Mouse (Mus musculus): ENCODE results near the gene Meltf. TPM values are rescaled to one million over a fixed set of nuclear protein-coding genes. Genes with fewer than 3 reads are reported as not detected.

The Meltf gene
- polyA plus RNA-seq, 1 experiment from 2014 or later = 0.40 TPM

- H3K4me3 ChIP-seq (replicated peaks) = no peak overlapping the region
- no peak overlapping the region for H3K9ac ChIP-seq
- H3K36me3 ChIP-seq = no peaks in the 10 kb centered on the region
- peak overlapping the region; percentile 70 for H3K27ac ChIP-seq
- H3K4me1 ChIP-seq = peaks cover 13% of the 10 kb centered on the region; the same call in 1 of the 2 replicates
- no peaks in the 10 kb centered on the region for H3K27me3 ChIP-seq
- no peak overlapping the region for H3K4me2 ChIP-seq
- no peak for ATAC-seq (replicated peaks; ENCODE audit: low FRiP score)
- WGBS = 80% methylated on average over 6 of the region's 6 CpGs
- no peaks in the 10 kb centered on the region for H3K9me3 ChIP-seq (replicated peaks)
These were observed 47.5 kb downstream of the Meltf start for GRCm38 (mm10) chr16:31926091-31926490.

DNA sequence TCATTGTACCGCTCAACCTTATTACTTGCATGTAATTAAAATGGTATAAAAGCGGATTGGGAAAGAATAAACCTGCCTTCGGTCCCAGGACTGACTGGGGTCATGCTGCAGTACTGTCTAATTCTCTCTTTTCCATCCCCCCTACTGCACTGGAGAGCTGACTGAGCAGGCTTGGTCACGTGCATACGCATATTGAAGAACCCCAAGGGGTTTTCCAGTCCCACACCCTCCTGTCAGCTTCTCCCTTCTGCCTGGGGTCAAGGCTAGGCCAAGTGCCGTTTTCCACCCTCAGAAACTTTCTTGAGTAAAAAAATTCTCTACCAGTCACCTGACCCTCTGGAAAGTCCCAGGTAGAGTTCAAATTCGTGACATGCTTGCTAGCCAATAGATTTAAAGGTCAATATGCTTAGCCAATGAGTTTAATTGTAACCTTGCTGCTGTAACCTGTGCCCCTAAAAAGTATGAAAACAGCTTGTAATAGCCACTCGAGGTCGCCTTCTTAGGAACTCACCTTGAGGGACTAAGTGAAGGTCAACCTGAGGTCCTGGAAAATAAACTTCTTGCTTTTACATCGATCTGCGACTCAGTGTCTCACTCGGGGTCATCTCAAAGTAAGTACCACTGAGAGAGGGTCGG lies 48.1 kb downstream of the Meltf start:
- Histone ChIP-seq H3K4me2 (no peak overlapping the region), H3K9ac (no peak overlapping the region), H3K27ac (peak overlapping the region; percentile 70), H3K4me1 (peaks cover 15% of the 10 kb centered on the region), H3K27me3 (no peaks in the 10 kb centered on the region; the same call in 1 of the 2 replicates), H3K4me3 (replicated peaks) (no peak overlapping the region), H3K36me3 (no peaks in the 10 kb centered on the region), H3K9me3 (replicated peaks) (no peaks in the 10 kb centered on the region)
- no peak; the same call in 1 of the 2 replicates for ATAC-seq (replicated peaks; ENCODE audit: low FRiP score)
- WGBS = 79% methylated on average over 13 of the region's 13 CpGs

DNA sequence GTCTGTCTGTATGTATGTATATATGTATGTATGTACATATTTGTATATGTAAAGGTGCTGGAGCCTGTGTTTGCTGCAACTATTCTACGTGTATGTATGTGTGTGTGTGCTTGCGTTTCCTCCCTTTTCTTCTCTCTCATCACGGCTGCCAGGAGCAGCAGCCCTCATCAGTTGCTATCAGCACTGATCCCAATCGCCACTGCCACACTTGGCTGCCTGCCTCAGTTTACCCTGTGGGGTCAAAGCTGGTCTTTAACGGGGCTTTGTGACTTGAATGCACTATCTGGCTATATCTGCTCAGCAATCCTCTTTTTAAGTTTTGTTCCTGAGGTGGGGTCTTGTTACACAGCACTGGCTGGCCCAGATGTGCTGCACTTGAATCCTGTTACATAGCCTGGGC lies 48.8 kb downstream of the Meltf start:
- WGBS = 85% methylated on average over 5 of the region's 5 CpGs
- H3K36me3 ChIP-seq = no peaks in the 10 kb centered on the region
- H3K9ac ChIP-seq = no peak overlapping the region
- peaks cover 15% of the 10 kb centered on the region for H3K4me1 ChIP-seq
- H3K27ac ChIP-seq = no peak overlapping the region
- peaks cover 4% of the 10 kb centered on the region; the same call in 1 of the 2 replicates for H3K27me3 ChIP-seq
- H3K4me3 ChIP-seq (replicated peaks) = no peak overlapping the region
- H3K9me3 ChIP-seq (replicated peaks) = no peaks in the 10 kb centered on the region
- H3K4me2 ChIP-seq = no peak overlapping the region
- no peak for ATAC-seq (replicated peaks; ENCODE audit: low FRiP score)

DNA sequence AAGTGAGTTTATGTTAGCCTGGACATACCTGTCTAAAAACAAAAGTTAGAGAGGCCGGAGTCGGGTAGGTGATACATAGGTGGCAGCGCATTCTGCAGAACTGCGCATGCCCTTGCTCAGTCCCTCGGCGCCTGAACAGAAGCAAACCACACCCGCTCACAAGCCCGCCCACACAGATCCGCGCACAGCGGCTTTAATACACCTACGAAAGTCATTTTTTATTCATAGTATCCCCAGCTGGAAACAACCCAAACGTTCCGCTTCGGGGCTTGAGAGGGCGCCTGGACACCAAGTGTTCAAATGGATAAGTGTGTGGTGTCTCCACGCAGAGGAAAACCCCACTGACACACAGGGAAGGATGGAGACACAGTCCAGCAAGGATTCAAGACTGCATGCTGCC lies 52.7 kb downstream of the Meltf start:
- 52% methylated on average over 17 of the region's 17 CpGs for WGBS
- Histone ChIP-seq H3K4me2 (no peak overlapping the region), H3K9ac (no peak overlapping the region), H3K27me3 (peaks cover 39% of the 10 kb centered on the region), H3K4me1 (peaks cover 31% of the 10 kb centered on the region), H3K36me3 (no peaks in the 10 kb centered on the region), H3K4me3 (replicated peaks) (no peak overlapping the region), H3K27ac (no peak overlapping the region), H3K9me3 (replicated peaks) (no peaks in the 10 kb centered on the region)
- no peak for ATAC-seq (replicated peaks; ENCODE audit: low FRiP score)

- H3K9me3 ChIP-seq (replicated peaks) = no peaks in the 10 kb centered on the region
- no peak overlapping the region for H3K27ac ChIP-seq
- peaks cover 30% of the 10 kb centered on the region for H3K4me1 ChIP-seq
- WGBS = 64% methylated on average over 5 of the region's 5 CpGs
- peak overlapping the region; percentile 98; the same call in 1 of the 2 replicates for H3K4me2 ChIP-seq
- no peak overlapping the region for H3K4me3 ChIP-seq (replicated peaks)
- ATAC-seq (replicated peaks; ENCODE audit: low FRiP score) = no peak
- no peak overlapping the region for H3K9ac ChIP-seq
- peaks cover 45% of the 10 kb centered on the region for H3K27me3 ChIP-seq
- H3K36me3 ChIP-seq = no peaks in the 10 kb centered on the region
These were observed 53.6 kb downstream of the Meltf start for GRCm38 (mm10) chr16:31932255-31932654.

GRCm38 (mm10) chr16:31932840-31933697 lies 54.5 kb downstream of the Meltf start:
- Histone ChIP-seq H3K4me2 (peak overlapping the region; percentile 98), H3K36me3 (no peaks in the 10 kb centered on the region), H3K27ac (peak overlapping the region; percentile 46; the same call in 1 of the 2 replicates), H3K4me1 (peaks cover 30% of the 10 kb centered on the region), H3K9ac (peak overlapping the region; percentile 48), H3K9me3 (replicated peaks) (no peaks in the 10 kb centered on the region), H3K27me3 (peaks cover 45% of the 10 kb centered on the region), H3K4me3 (replicated peaks) (peak overlapping the region; percentile 57)
- ATAC-seq (replicated peaks; ENCODE audit: low FRiP score) = peak; percentile 89
- under 1% methylated on average over 49 of the region's 50 CpGs for WGBS

DNA sequence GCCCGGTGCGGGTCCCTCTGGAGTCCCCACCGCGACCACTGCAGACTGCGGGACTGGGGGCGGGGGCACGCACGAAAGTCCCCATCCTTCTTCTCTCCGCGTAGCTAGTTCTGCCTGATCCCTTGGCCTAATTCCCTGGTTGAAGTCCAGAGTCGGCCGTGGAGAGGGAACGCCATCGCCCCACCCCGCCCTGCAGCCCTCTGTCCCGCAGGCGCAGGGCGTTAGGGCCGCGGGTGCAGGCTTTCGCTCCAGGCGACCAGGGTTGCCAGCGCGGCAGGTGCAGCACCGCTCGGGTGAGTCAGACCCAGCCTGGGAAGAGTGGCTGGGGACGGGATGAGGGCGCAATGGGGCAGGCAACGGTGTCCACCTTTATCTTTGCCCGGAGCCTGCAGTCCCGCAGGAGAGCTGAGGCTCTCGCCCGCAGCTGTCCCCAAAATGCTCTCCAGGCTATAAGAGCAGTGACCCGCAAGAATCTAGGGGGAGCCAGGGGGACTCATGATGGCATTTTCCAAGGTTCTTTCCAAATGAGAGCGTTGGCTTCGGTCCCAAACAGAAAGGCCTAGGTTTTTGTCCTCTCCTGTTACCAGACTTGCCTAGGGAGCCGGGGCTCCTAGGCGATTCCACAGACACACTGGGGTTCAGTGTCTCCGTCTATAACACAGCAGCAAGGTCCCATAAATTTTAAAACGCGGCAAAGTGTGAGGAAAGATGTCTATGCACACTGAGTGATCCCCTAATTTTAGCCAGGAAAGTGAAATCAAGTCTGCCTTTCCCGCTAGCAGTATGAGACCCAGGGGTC lies 55.3 kb downstream of the Meltf start, which contains the start of gene Pigz:
Gene Pigz, plus strand, starts transcription at position 101 of the 799 bp plus-strand sequence.
- H3K9me3 ChIP-seq (replicated peaks) = no peaks in the 10 kb centered on the region
- peak within 1 kb of the TSS; percentile 46; the same call in 1 of the 2 replicates for H3K27ac ChIP-seq
- no peaks in the 10 kb centered on the region for H3K36me3 ChIP-seq
- whole genome bisulfite sequencing = 8% methylated on average over 42 of the region's 42 CpGs
- H3K27me3 ChIP-seq = peaks cover 45% of the 10 kb centered on the region
- peak within 1 kb of the TSS; percentile 48 for H3K9ac ChIP-seq
- no peak for ATAC-seq (replicated peaks; ENCODE audit: low FRiP score)
- peaks cover 30% of the 10 kb centered on the region for H3K4me1 ChIP-seq
- peak within 1 kb of the TSS; percentile 98 for H3K4me2 ChIP-seq
- H3K4me3 ChIP-seq (replicated peaks) = peak within 1 kb of the TSS; percentile 57

DNA sequence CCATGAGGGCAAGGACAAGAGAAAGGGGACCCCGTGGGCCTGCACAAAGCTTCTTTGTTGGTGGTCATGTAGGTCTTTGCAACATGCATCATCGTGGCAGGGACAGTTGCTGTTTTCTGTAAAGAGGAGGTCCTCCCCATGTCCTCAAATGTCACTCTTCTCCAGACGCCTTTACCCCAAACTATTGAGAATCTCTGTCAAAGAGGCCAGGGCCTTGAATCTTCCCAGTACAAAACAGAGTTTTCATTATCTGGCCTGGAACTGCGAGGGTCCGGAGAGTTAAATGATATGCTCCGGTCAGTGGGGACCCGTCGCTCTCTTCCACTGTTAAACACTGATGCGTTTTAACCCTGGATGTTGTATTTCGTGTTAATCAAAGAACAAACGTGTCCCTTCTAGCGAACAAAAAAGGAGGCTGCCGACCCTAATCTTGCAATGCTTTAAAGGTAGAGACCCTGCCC lies 56.0 kb downstream of the Meltf start:
- Histone ChIP-seq H3K4me1 (peaks cover 30% of the 10 kb centered on the region), H3K27ac (no peak overlapping the region), H3K9me3 (replicated peaks) (no peaks in the 10 kb centered on the region), H3K36me3 (no peaks in the 10 kb centered on the region), H3K4me2 (peak overlapping the region; percentile 98), H3K9ac (0 out of 2 replicates have a peak overlapping the region, but pooled peaks have one; percentile 29), H3K4me3 (replicated peaks) (peak overlapping the region; percentile 31), H3K27me3 (peaks cover 45% of the 10 kb centered on the region)
- WGBS = 19% methylated on average over 13 of the region's 13 CpGs
- ATAC-seq (replicated peaks; ENCODE audit: low FRiP score) = no peak

GRCm38 (mm10) chr16:31935091-31935979 lies 56.7 kb downstream of the Meltf start:
- Histone ChIP-seq H3K4me3 (replicated peaks) (peak overlapping the region; percentile 31), H3K9me3 (replicated peaks) (no peaks in the 10 kb centered on the region), H3K4me1 (peaks cover 30% of the 10 kb centered on the region), H3K27ac (no peak overlapping the region), H3K4me2 (peak overlapping the region; percentile 63), H3K27me3 (peaks cover 45% of the 10 kb centered on the region), H3K36me3 (no peaks in the 10 kb centered on the region), H3K9ac (peak overlapping the region; percentile 29; the same call in 1 of the 2 replicates)
- 5% methylated on average over 36 of the region's 36 CpGs for WGBS
- peak; percentile 7; the same call in 1 of the 2 replicates for ATAC-seq (replicated peaks; ENCODE audit: low FRiP score)

DNA sequence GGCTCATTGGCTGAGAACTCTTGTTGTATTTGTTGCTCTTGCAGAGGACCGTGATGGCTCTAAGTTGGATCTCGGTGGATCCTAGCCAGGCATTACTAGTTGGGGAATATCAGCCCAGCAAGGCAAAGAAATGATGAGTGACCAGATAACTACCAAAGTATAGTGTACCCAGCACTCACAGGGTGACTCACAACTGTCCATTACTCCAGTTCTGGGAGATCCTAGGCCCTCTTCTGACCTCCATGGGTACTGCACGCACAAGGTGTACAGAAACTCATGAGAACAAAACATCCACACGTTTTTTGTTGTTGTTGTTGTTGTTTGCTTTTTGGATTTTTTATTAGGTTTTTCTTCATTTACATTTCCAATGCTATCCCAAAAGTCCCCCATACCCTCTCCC lies 58.0 kb downstream of the Meltf start:
- 80% methylated on average over 4 of the region's 4 CpGs for WGBS
- H3K9me3 ChIP-seq (replicated peaks) = no peaks in the 10 kb centered on the region
- no peak overlapping the region for H3K9ac ChIP-seq
- H3K4me2 ChIP-seq = no peak overlapping the region
- peaks cover 45% of the 10 kb centered on the region for H3K27me3 ChIP-seq
- H3K27ac ChIP-seq = no peak overlapping the region
- peaks cover 28% of the 10 kb centered on the region for H3K4me1 ChIP-seq
- no peak overlapping the region for H3K4me3 ChIP-seq (replicated peaks)
- no peak for ATAC-seq (replicated peaks; ENCODE audit: low FRiP score)
- no peaks in the 10 kb centered on the region for H3K36me3 ChIP-seq

DNA sequence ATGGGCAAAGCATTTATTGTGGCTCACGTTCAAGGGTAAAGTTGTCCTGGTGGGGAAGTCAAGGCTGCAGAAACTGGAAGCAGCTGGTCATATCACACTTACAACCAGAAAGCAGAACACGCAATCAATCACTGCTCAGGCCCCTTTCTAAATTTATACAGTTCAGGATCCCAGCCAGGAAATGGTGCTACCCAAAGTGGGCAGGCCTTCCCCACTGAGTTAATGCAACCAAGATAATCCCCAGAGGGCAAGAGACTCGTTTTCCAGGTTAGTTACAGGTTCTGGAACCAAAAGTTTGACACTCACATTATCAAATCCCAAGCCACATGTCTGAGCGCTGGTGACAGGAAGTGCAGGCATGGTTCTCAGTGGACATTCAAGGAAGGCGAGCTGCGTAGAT lies 60.2 kb downstream of the Meltf start:
- no peak overlapping the region for H3K27ac ChIP-seq
- no peak overlapping the region for H3K9ac ChIP-seq
- 69% methylated on average over 6 of the region's 6 CpGs for WGBS
- H3K4me2 ChIP-seq = no peak overlapping the region
- no peak overlapping the region for H3K4me3 ChIP-seq (replicated peaks)
- no peaks in the 10 kb centered on the region for H3K9me3 ChIP-seq (replicated peaks)
- no peaks in the 10 kb centered on the region for H3K36me3 ChIP-seq
- peaks cover 19% of the 10 kb centered on the region for H3K4me1 ChIP-seq
- ATAC-seq (replicated peaks; ENCODE audit: low FRiP score) = no peak
- peaks cover 30% of the 10 kb centered on the region for H3K27me3 ChIP-seq

All from kidney, embryonic 15.5 days (tissue).